Mouse (Mus musculus) lung, postnatal 0 days (tissue): ENCODE measurements at regions not wholly inside any gene's neighbourhood (a gene's known extent, or its start where the extent isn't known, plus 50 kb on each side); places are given as distances from the start of the nearest gene placed in this dataset.

ENCODE experiments used
- CTCF ChIP-seq: IDR thresholded peaks from 2 replicates; pipeline ENCODE4 v1.5.1; 2016; ENCODE audit warnings: antibody characterized with exemption, mild to moderate bottlenecking
- EP300 ChIP-seq: IDR thresholded peaks from 2 replicates; pipeline ENCODE4 v1.6.1; 2016; ENCODE audit warnings: antibody characterized with exemption, mild to moderate bottlenecking, control low read depth

DNA sequence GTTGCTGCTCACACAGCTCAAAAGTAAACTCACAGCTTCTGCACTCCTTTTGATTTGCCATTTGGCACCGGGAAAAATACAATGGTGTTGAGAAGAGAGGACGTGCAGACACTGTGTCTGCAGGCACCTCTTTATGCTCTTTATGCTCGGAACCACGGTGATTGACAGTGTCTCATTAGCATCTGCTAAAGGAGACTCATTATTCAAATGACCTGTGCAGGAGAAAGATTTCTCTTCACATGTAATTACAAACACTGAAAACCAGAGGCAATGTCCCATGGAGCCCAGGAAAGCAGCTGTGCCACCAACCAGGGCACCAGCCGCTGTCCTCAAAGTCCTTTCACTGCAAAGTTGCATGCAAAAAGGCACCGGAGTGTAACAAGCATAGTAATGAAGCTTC, 175.2 kb downstream of the Plod2 start:
- no peak for TF ChIP-seq CTCF
- TF ChIP-seq EP300 = no peak
